Mouse (Mus musculus): ENCODE results near the gene Slc22a15. TPM values are rescaled to one million over a fixed set of nuclear protein-coding genes. Genes with fewer than 3 reads are reported as not detected.
A peak's percentile ranks its signal among the peaks of the same experiment; 100 is the strongest.
"Not testable (repeated sequence)": the region's sequence is repeated elsewhere in the genome, so short reads cannot be mapped to it uniquely, and the experiment has no call there.

Gene Slc22a15
- polyA plus RNA-seq, 1 experiment: 1.8 TPM

GRCm38 (mm10) chr3:101827220-101827715 is 97.0 kb downstream of the Slc22a15 start:
- no peak overlapping the region for H3K9ac ChIP-seq (ENCODE audit: low read depth, poor library complexity, severe bottlenecking)
- H3K4me1 ChIP-seq (ENCODE audit: control insufficient read depth, insufficient read depth, low read length): peaks cover 4% of the 10 kb centered on the region
- H3K27ac ChIP-seq (ENCODE audit: insufficient read depth, low read length): no peak overlapping the region
- H3K4me3 ChIP-seq (ENCODE audit: low read depth, low read length): no peak overlapping the region
- TF ChIP-seq CTCF (IDR thresholded peaks at IDR 0.05; ENCODE audit: low read depth, low read length) (no peak), POLR2A (IDR thresholded peaks at IDR 0.05; ENCODE audit: insufficient read depth, low read length) (no peak), EP300 (IDR thresholded peaks at IDR 0.05; ENCODE audit: insufficient read depth, low read depth, low read length) (no peak)
- no peaks in the 10 kb centered on the region for H3K27me3 ChIP-seq (ENCODE audit: control insufficient read depth, insufficient read depth, low read length, poor library complexity, severe bottlenecking)
- H3K9me3 ChIP-seq (replicated peaks; ENCODE audit: control insufficient read depth, insufficient read depth, low read length, poor library complexity, severe bottlenecking): no peaks in the 10 kb centered on the region
- H3K36me3 ChIP-seq (ENCODE audit: control insufficient read depth, insufficient read depth, low read length, poor library complexity, severe bottlenecking): no peaks in the 10 kb centered on the region

DNA sequence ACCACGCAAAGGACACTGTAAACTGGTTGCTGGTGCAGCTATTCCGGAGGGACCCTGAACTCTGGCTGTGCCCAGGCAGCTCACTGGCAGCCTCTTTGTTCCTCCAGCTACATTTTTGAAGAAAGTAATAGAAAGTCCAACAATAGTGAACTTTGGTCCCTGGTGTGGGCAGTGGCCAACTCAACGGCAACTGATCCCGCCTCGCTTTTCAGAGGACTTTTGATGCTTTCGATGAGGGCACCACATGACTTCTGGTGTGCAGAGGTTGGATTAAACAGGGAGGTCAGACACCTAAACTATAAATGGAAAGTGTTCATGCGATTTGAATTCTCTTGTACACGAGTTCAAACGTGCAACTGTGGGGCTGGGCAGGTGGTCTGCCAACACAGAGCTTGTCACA is 99.9 kb downstream of the Slc22a15 start:
- Histone ChIP-seq H3K9ac (ENCODE audit: low read depth, poor library complexity, severe bottlenecking) (no peak overlapping the region), H3K9me3 (replicated peaks; ENCODE audit: control insufficient read depth, insufficient read depth, low read length, poor library complexity, severe bottlenecking) (no peaks in the 10 kb centered on the region), H3K27ac (ENCODE audit: insufficient read depth, low read length) (no peak overlapping the region), H3K4me1 (ENCODE audit: control insufficient read depth, insufficient read depth, low read length) (no peaks in the 10 kb centered on the region), H3K36me3 (ENCODE audit: control insufficient read depth, insufficient read depth, low read length, poor library complexity, severe bottlenecking) (no peaks in the 10 kb centered on the region), H3K4me3 (ENCODE audit: low read depth, low read length) (no peak overlapping the region), H3K27me3 (ENCODE audit: control insufficient read depth, insufficient read depth, low read length, poor library complexity, severe bottlenecking) (no peaks in the 10 kb centered on the region)
- TF ChIP-seq CTCF (IDR thresholded peaks at IDR 0.05; ENCODE audit: low read depth, low read length) (no peak), POLR2A (IDR thresholded peaks at IDR 0.05; ENCODE audit: insufficient read depth, low read length) (no peak), EP300 (IDR thresholded peaks at IDR 0.05; ENCODE audit: insufficient read depth, low read depth, low read length) (no peak)

GRCm38 (mm10) chr3:101822052-101822451 is 102.2 kb downstream of the Slc22a15 start:
- no peak overlapping the region for H3K4me3 ChIP-seq (ENCODE audit: low read depth, low read length)
- no peaks in the 10 kb centered on the region for H3K9me3 ChIP-seq (replicated peaks; ENCODE audit: control insufficient read depth, insufficient read depth, low read length, poor library complexity, severe bottlenecking)
- no peak overlapping the region for H3K27ac ChIP-seq (ENCODE audit: insufficient read depth, low read length)
- no peaks in the 10 kb centered on the region for H3K4me1 ChIP-seq (ENCODE audit: control insufficient read depth, insufficient read depth, low read length)
- H3K36me3 ChIP-seq (ENCODE audit: control insufficient read depth, insufficient read depth, low read length, poor library complexity, severe bottlenecking): no peaks in the 10 kb centered on the region
- H3K9ac ChIP-seq (ENCODE audit: low read depth, poor library complexity, severe bottlenecking): no peak overlapping the region
- peak; percentile 70 for TF ChIP-seq CTCF (IDR thresholded peaks at IDR 0.05; ENCODE audit: low read depth, low read length)
- TF ChIP-seq POLR2A (IDR thresholded peaks at IDR 0.05; ENCODE audit: insufficient read depth, low read length): no peak
- H3K27me3 ChIP-seq (ENCODE audit: control insufficient read depth, insufficient read depth, low read length, poor library complexity, severe bottlenecking): no peaks in the 10 kb centered on the region

- H3K9me3 ChIP-seq (replicated peaks; ENCODE audit: control insufficient read depth, insufficient read depth, low read length, poor library complexity, severe bottlenecking); H3K4me1 ChIP-seq (ENCODE audit: control insufficient read depth, insufficient read depth, low read length); H3K27ac ChIP-seq (ENCODE audit: insufficient read depth, low read length); H3K4me3 ChIP-seq (ENCODE audit: low read depth, low read length); H3K36me3 ChIP-seq (ENCODE audit: control insufficient read depth, insufficient read depth, low read length, poor library complexity, severe bottlenecking); H3K27me3 ChIP-seq (ENCODE audit: control insufficient read depth, insufficient read depth, low read length, poor library complexity, severe bottlenecking); H3K9ac ChIP-seq (ENCODE audit: low read depth, poor library complexity, severe bottlenecking): not testable (repeated sequence)
Measured at GRCm38 (mm10) chr3:101820708-101821107, 103.5 kb downstream of the Slc22a15 start.

DNA sequence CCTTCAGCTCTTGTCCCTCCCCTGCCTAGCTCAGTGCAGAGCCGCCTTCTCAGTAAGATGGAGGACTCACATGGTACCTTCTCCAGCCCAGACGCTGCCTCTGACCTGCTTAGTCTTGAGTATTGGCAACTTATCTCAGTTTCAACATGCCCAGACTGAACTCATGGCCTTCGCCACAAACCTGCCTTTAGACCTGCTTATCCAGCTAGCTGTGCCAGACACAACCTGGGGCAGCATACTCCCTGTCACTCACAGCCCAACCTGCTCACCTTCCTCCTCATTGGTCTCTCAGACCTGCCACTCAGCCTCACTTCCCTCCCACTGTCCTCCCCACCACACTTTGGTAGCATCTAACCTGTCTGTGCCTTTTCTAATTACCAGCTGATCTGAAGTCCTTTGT is 108.2 kb downstream of the Slc22a15 start:
- H3K36me3 ChIP-seq (ENCODE audit: control insufficient read depth, insufficient read depth, low read length, poor library complexity, severe bottlenecking): no peaks in the 10 kb centered on the region
- H3K9me3 ChIP-seq (replicated peaks; ENCODE audit: control insufficient read depth, insufficient read depth, low read length, poor library complexity, severe bottlenecking): no peaks in the 10 kb centered on the region
- no peak overlapping the region for H3K27ac ChIP-seq (ENCODE audit: insufficient read depth, low read length)
- no peak overlapping the region for H3K4me3 ChIP-seq (ENCODE audit: low read depth, low read length)
- H3K9ac ChIP-seq (ENCODE audit: low read depth, poor library complexity, severe bottlenecking): no peak overlapping the region
- TF ChIP-seq EP300 (IDR thresholded peaks at IDR 0.05; ENCODE audit: insufficient read depth, low read depth, low read length) (no peak), POLR2A (IDR thresholded peaks at IDR 0.05; ENCODE audit: insufficient read depth, low read length) (no peak), CTCF (IDR thresholded peaks at IDR 0.05; ENCODE audit: low read depth, low read length) (no peak)
- no peaks in the 10 kb centered on the region for H3K27me3 ChIP-seq (ENCODE audit: control insufficient read depth, insufficient read depth, low read length, poor library complexity, severe bottlenecking)
- no peaks in the 10 kb centered on the region for H3K4me1 ChIP-seq (ENCODE audit: control insufficient read depth, insufficient read depth, low read length)

DNA sequence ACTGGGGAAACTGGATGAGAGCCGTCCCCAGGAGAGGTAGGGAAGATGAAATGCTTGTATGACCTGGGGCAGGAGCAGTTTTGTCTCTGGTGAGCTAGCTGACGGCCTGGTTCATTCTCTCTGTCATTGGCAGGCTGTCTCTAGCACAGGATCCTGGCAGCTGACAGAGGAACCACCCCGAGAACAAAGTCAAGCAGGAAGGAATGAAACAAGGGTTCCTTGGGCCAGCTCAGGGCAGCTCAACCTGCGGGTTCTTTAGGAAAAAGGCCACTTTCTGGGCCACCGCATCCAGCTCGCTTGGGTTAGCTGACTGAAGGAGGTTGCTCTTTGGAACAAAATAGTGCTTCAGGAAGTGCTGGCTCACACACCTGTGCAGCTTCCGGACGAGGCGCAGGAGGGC is 109.5 kb downstream of the Slc22a15 start:
- H3K36me3 ChIP-seq (ENCODE audit: control insufficient read depth, insufficient read depth, low read length, poor library complexity, severe bottlenecking): no peaks in the 10 kb centered on the region
- H3K4me3 ChIP-seq (ENCODE audit: low read depth, low read length): no peak overlapping the region
- no peaks in the 10 kb centered on the region for H3K27me3 ChIP-seq (ENCODE audit: control insufficient read depth, insufficient read depth, low read length, poor library complexity, severe bottlenecking)
- H3K9ac ChIP-seq (ENCODE audit: low read depth, poor library complexity, severe bottlenecking): no peak overlapping the region
- no peaks in the 10 kb centered on the region for H3K9me3 ChIP-seq (replicated peaks; ENCODE audit: control insufficient read depth, insufficient read depth, low read length, poor library complexity, severe bottlenecking)
- no peaks in the 10 kb centered on the region for H3K4me1 ChIP-seq (ENCODE audit: control insufficient read depth, insufficient read depth, low read length)
- no peak for TF ChIP-seq POLR2A (IDR thresholded peaks at IDR 0.05; ENCODE audit: insufficient read depth, low read length)
- TF ChIP-seq EP300 (IDR thresholded peaks at IDR 0.05; ENCODE audit: insufficient read depth, low read depth, low read length): no peak
- no peak for TF ChIP-seq CTCF (IDR thresholded peaks at IDR 0.05; ENCODE audit: low read depth, low read length)
- H3K27ac ChIP-seq (ENCODE audit: insufficient read depth, low read length): no peak overlapping the region
